Mouse (Mus musculus): ENCODE results near the gene Sass6. TPM values are rescaled to one million over a fixed set of nuclear protein-coding genes. Genes with fewer than 3 reads are reported as not detected.

Sass6 gene
- polyA plus RNA-seq, 1 experiment = 1.3 TPM

- peaks cover 55% of the 10 kb centered on the region for H3K36me3 ChIP-seq (ENCODE audit: control insufficient read depth, insufficient read depth)
- H3ac ChIP-seq (ENCODE audit: control insufficient read depth, insufficient read length) = no peak overlapping the region
- TF ChIP-seq TCF12 (IDR thresholded peaks at IDR 0.05; ENCODE audit: insufficient read depth, poor library complexity, severe bottlenecking) = no peak
- TF ChIP-seq TCF3 (IDR thresholded peaks at IDR 0.05; ENCODE audit: insufficient read length, low read depth) = no peak
- TF ChIP-seq MYOD1 (IDR thresholded peaks at IDR 0.05; ENCODE audit: control insufficient read depth in 1 of 3, insufficient read length in 2 of 3, low read depth in 2 of 3) = no peak
- no peak for TF ChIP-seq CEBPB (IDR thresholded peaks at IDR 0.05; ENCODE audit: insufficient read depth, poor library complexity, severe bottlenecking)
- TF ChIP-seq E2F4 (IDR thresholded peaks at IDR 0.05; ENCODE audit: insufficient read depth) = no peak
- TF ChIP-seq REST (IDR thresholded peaks at IDR 0.05; ENCODE audit: insufficient read depth, insufficient read length) = no peak
- no peak for TF ChIP-seq POLR2AphosphoS2 (IDR thresholded peaks at IDR 0.05; ENCODE audit: insufficient read length, low read depth)
- no peak for TF ChIP-seq USF1 (IDR thresholded peaks at IDR 0.05; ENCODE audit: low read depth)
- TF ChIP-seq POLR2A (IDR thresholded peaks at IDR 0.05; ENCODE audit: insufficient read length, low read depth) = no peak
- no peak for TF ChIP-seq SRF (IDR thresholded peaks at IDR 0.05; ENCODE audit: control insufficient read depth, insufficient read length, low read depth)
- no peak for TF ChIP-seq MYOG (IDR thresholded peaks at IDR 0.05; ENCODE audit: control insufficient read depth in 1 of 3, insufficient read depth in 1 of 3, insufficient read length in 2 of 3, low read depth in 2 of 3)
- no peaks in the 10 kb centered on the region for H3K79me2 ChIP-seq (ENCODE audit: control insufficient read depth, insufficient read depth)
- no peak overlapping the region for H3K4me2 ChIP-seq (ENCODE audit: low read depth)
- H3K4me3 ChIP-seq = no peak overlapping the region
- H3K27me3 ChIP-seq (ENCODE audit: control insufficient read depth, insufficient read depth, insufficient read length) = no peaks in the 10 kb centered on the region
These were observed 47.1 kb downstream of the Sass6 start for GRCm38 (mm10) chr3:116641811-116642371.

- Histone ChIP-seq H3K4me2 (ENCODE audit: low read depth) (no peak overlapping the region), H3K36me3 (ENCODE audit: control insufficient read depth, insufficient read depth) (peaks cover 57% of the 10 kb centered on the region), H3K4me3 (no peak overlapping the region), H3K79me2 (ENCODE audit: control insufficient read depth, insufficient read depth) (no peaks in the 10 kb centered on the region), H3K27me3 (ENCODE audit: control insufficient read depth, insufficient read depth, insufficient read length) (no peaks in the 10 kb centered on the region), H3ac (ENCODE audit: control insufficient read depth, insufficient read length) (no peak overlapping the region)
- TF ChIP-seq MAX (IDR thresholded peaks at IDR 0.05; ENCODE audit: low read depth) (no peak), USF1 (IDR thresholded peaks at IDR 0.05; ENCODE audit: low read depth) (no peak)
These were observed 47.6 kb downstream of the Sass6 start for GRCm38 (mm10) chr3:116642373-116642772.

- H3K4me2 ChIP-seq (ENCODE audit: low read depth) = no peak overlapping the region
- H3K4me3 ChIP-seq = no peak overlapping the region
- H3K27me3 ChIP-seq (ENCODE audit: control insufficient read depth, insufficient read depth, insufficient read length) = no peaks in the 10 kb centered on the region
- peaks cover 34% of the 10 kb centered on the region for H3K36me3 ChIP-seq (ENCODE audit: control insufficient read depth, insufficient read depth)
- TF ChIP-seq TCF3 (IDR thresholded peaks at IDR 0.05; ENCODE audit: insufficient read length, low read depth) (no peak), E2F4 (IDR thresholded peaks at IDR 0.05; ENCODE audit: insufficient read depth) (no peak), REST (IDR thresholded peaks at IDR 0.05; ENCODE audit: insufficient read depth, insufficient read length) (no peak), MYOG (IDR thresholded peaks at IDR 0.05; ENCODE audit: control insufficient read depth in 1 of 3, insufficient read depth in 1 of 3, insufficient read length in 2 of 3, low read depth in 2 of 3) (no peak), CEBPB (IDR thresholded peaks at IDR 0.05; ENCODE audit: insufficient read depth, poor library complexity, severe bottlenecking) (no peak), POLR2A (IDR thresholded peaks at IDR 0.05; ENCODE audit: insufficient read length, low read depth) (no peak), SRF (IDR thresholded peaks at IDR 0.05; ENCODE audit: control insufficient read depth, insufficient read length, low read depth) (no peak), MAX (IDR thresholded peaks at IDR 0.05; ENCODE audit: low read depth) (no peak), USF1 (IDR thresholded peaks at IDR 0.05; ENCODE audit: low read depth) (no peak), POLR2AphosphoS2 (IDR thresholded peaks at IDR 0.05; ENCODE audit: insufficient read length, low read depth) (no peak), MYOD1 (IDR thresholded peaks at IDR 0.05; ENCODE audit: control insufficient read depth in 1 of 3, insufficient read length in 2 of 3, low read depth in 2 of 3) (no peak), TCF12 (IDR thresholded peaks at IDR 0.05; ENCODE audit: insufficient read depth, poor library complexity, severe bottlenecking) (no peak)
- H3K79me2 ChIP-seq (ENCODE audit: control insufficient read depth, insufficient read depth) = peaks cover 19% of the 10 kb centered on the region
- no peak overlapping the region for H3ac ChIP-seq (ENCODE audit: control insufficient read depth, insufficient read length)
These were observed 51.6 kb downstream of the Sass6 start for GRCm38 (mm10) chr3:116646387-116646786.

- Histone ChIP-seq H3ac (ENCODE audit: control insufficient read depth, insufficient read length) (no peak overlapping the region), H3K4me3 (no peak overlapping the region), H3K36me3 (ENCODE audit: control insufficient read depth, insufficient read depth) (peaks cover 25% of the 10 kb centered on the region), H3K27me3 (ENCODE audit: control insufficient read depth, insufficient read depth, insufficient read length) (no peaks in the 10 kb centered on the region), H3K79me2 (ENCODE audit: control insufficient read depth, insufficient read depth) (peaks cover 43% of the 10 kb centered on the region), H3K4me2 (ENCODE audit: low read depth) (no peak overlapping the region)
- TF ChIP-seq REST (IDR thresholded peaks at IDR 0.05; ENCODE audit: insufficient read depth, insufficient read length) (no peak), E2F4 (IDR thresholded peaks at IDR 0.05; ENCODE audit: insufficient read depth) (no peak)
These were observed 54.0 kb downstream of the Sass6 start for GRCm38 (mm10) chr3:116648805-116649204.

GRCm38 (mm10) chr3:116650698-116651097 lies 55.9 kb downstream of the Sass6 start:
- Histone ChIP-seq H3K27me3 (ENCODE audit: control insufficient read depth, insufficient read depth, insufficient read length) (no peaks in the 10 kb centered on the region), H3K4me3 (no peak overlapping the region), H3K4me2 (ENCODE audit: low read depth) (no peak overlapping the region), H3K79me2 (ENCODE audit: control insufficient read depth, insufficient read depth) (peaks cover 62% of the 10 kb centered on the region), H3K36me3 (ENCODE audit: control insufficient read depth, insufficient read depth) (peaks cover 13% of the 10 kb centered on the region), H3ac (ENCODE audit: control insufficient read depth, insufficient read length) (no peak overlapping the region)
- TF ChIP-seq TCF12 (IDR thresholded peaks at IDR 0.05; ENCODE audit: insufficient read depth, poor library complexity, severe bottlenecking) = no peak
- no peak for TF ChIP-seq REST (IDR thresholded peaks at IDR 0.05; ENCODE audit: insufficient read depth, insufficient read length)
- TF ChIP-seq TCF3 (IDR thresholded peaks at IDR 0.05; ENCODE audit: insufficient read length, low read depth) = no peak
- TF ChIP-seq MYOD1 (IDR thresholded peaks at IDR 0.05; ENCODE audit: control insufficient read depth in 1 of 3, insufficient read length in 2 of 3, low read depth in 2 of 3) = no peak
- no peak for TF ChIP-seq POLR2A (IDR thresholded peaks at IDR 0.05; ENCODE audit: insufficient read length, low read depth)
- no peak for TF ChIP-seq POLR2AphosphoS2 (IDR thresholded peaks at IDR 0.05; ENCODE audit: insufficient read length, low read depth)
- no peak for TF ChIP-seq CEBPB (IDR thresholded peaks at IDR 0.05; ENCODE audit: insufficient read depth, poor library complexity, severe bottlenecking)
- TF ChIP-seq MAX (IDR thresholded peaks at IDR 0.05; ENCODE audit: low read depth) = no peak
- no peak for TF ChIP-seq E2F4 (IDR thresholded peaks at IDR 0.05; ENCODE audit: insufficient read depth)
- no peak for TF ChIP-seq USF1 (IDR thresholded peaks at IDR 0.05; ENCODE audit: low read depth)
- TF ChIP-seq SRF (IDR thresholded peaks at IDR 0.05; ENCODE audit: control insufficient read depth, insufficient read length, low read depth) = no peak
- no peak for TF ChIP-seq MYOG (IDR thresholded peaks at IDR 0.05; ENCODE audit: control insufficient read depth in 1 of 3, insufficient read depth in 1 of 3, insufficient read length in 2 of 3, low read depth in 2 of 3)
